Mouse (Mus musculus) embryonic facial prominence, embryonic 10.5 days (tissue): ENCODE measurements around the gene Dse. TPM values are rescaled to one million over a fixed set of nuclear protein-coding genes. Genes with fewer than 3 reads are reported as not detected.

Source experiments
- DNase-seq: peaks from one replicate; pipeline ENCODE4 v3.0.0-alpha.2; 2017; ENCODE audit warnings: low spot score
- H3K27ac ChIP-seq: fragments of 300-500 bp; sonication (generic); replicated peaks from 2 replicates; pipeline ENCODE4 v1.5.1; 2016; ENCODE audit warnings: mild to moderate bottlenecking
- H3K27me3 ChIP-seq: fragments of 300-500 bp; sonication (generic); replicated peaks from 2 replicates; pipeline ENCODE4 v1.6.1; 2016; ENCODE audit warnings: low read depth, mild to moderate bottlenecking; ENCODE audit not compliant: poor library complexity, severe bottlenecking
- H3K36me3 ChIP-seq: fragments of 300-500 bp; sonication (generic); replicated peaks from 2 replicates; pipeline ENCODE4 v1.6.1; 2016; ENCODE audit warnings: mild to moderate bottlenecking, moderate library complexity
- H3K4me1 ChIP-seq: fragments of 300-500 bp; sonication (generic); 2 replicates; pipeline ENCODE4 v1.6.1; 2016
- H3K4me3 ChIP-seq: fragments of 300-500 bp; sonication (generic); 2 replicates; pipeline ENCODE4 v1.5.1; 2016; ENCODE audit warnings: mild to moderate bottlenecking, moderate library complexity
- H3K9me3 ChIP-seq: fragments of 300-500 bp; sonication (generic); 2 replicates; pipeline ENCODE4 v1.6.1; 2016; ENCODE audit warnings: mild to moderate bottlenecking
- WGBS: fragments of 180-500 bp; shearing (Covaris S2); methylation state at CpG from one replicate; pipeline ENCODE4 v1.1.7; 2016; 5-methylcytosine and 5-hydroxymethylcytosine counted together
- polyA plus RNA-seq: library from polyadenylated mRNA; unstranded; fragments of >200 nt; fragmentation: Nextera tagmentation; extraction: Ambion mirVana; gene quantifications from 2 replicates; pipeline ENCODE4 v1.2.1, GENCODE M21; 2016

The Dse gene
- polyA plus RNA-seq, 1 experiment from 2014 or later, result 33.6 TPM

- Histone ChIP-seq H3K4me3 (no peak overlapping the region), H3K27me3 (no peaks in the 10 kb centered on the region), H3K36me3 (no peaks in the 10 kb centered on the region), H3K27ac (no peak overlapping the region), H3K9me3 (no peaks in the 10 kb centered on the region), H3K4me1 (0 out of 2 replicates have a peak, but pooled peaks cover 2% of the 10 kb centered on the region)
- DNase-seq, result no peak
- WGBS, result 53% methylated on average over 3 of the region's 3 CpGs
These were observed 16.1 kb upstream of the Dse start for GRCm38 (mm10) chr10:34223660-34224059.

GRCm38 (mm10) chr10:34221909-34222620 is 14.6 kb upstream of the Dse start:
- H3K27ac ChIP-seq, result no peak overlapping the region
- no peak overlapping the region for H3K4me3 ChIP-seq
- 69% methylated on average over 3 of the region's 3 CpGs for WGBS
- H3K9me3 ChIP-seq, result no peaks in the 10 kb centered on the region
- no peak for DNase-seq
- no peaks in the 10 kb centered on the region for H3K36me3 ChIP-seq
- no peaks in the 10 kb centered on the region for H3K27me3 ChIP-seq
- H3K4me1 ChIP-seq, result 0 out of 2 replicates have a peak, but pooled peaks cover 2% of the 10 kb centered on the region

GRCm38 (mm10) chr10:34218191-34218590 is 10.7 kb upstream of the Dse start:
- DNase-seq, result no peak
- H3K36me3 ChIP-seq, result no peaks in the 10 kb centered on the region
- H3K9me3 ChIP-seq, result no peaks in the 10 kb centered on the region
- WGBS, result 88% methylated on average over 3 of the region's 3 CpGs
- no peak overlapping the region for H3K4me3 ChIP-seq
- H3K4me1 ChIP-seq, result 0 out of 2 replicates have a peak, but pooled peaks cover 2% of the 10 kb centered on the region
- H3K27ac ChIP-seq, result no peak overlapping the region
- no peaks in the 10 kb centered on the region for H3K27me3 ChIP-seq

- H3K4me1 ChIP-seq, result no peaks in the 10 kb centered on the region
- DNase-seq, result no peak
- WGBS, result 85% methylated on average over 1 of the region's 1 CpGs
- no peak overlapping the region for H3K27ac ChIP-seq
- H3K9me3 ChIP-seq, result no peaks in the 10 kb centered on the region
- no peaks in the 10 kb centered on the region for H3K36me3 ChIP-seq
- H3K27me3 ChIP-seq, result no peaks in the 10 kb centered on the region
- H3K4me3 ChIP-seq, result no peak overlapping the region
These were observed 8.2 kb upstream of the Dse start for GRCm38 (mm10) chr10:34215667-34216066.

- Histone ChIP-seq H3K4me1 (peaks cover 23% of the 10 kb centered on the region), H3K36me3 (no peaks in the 10 kb centered on the region), H3K27ac (no peak overlapping the region), H3K27me3 (no peaks in the 10 kb centered on the region), H3K4me3 (no peak overlapping the region), H3K9me3 (no peaks in the 10 kb centered on the region)
- no peak for DNase-seq
These were observed 2.4 kb upstream of the Dse start for GRCm38 (mm10) chr10:34209951-34210350.

- peaks cover 9% of the 10 kb centered on the region; the same call in 1 of the 2 replicates for H3K36me3 ChIP-seq
- 3% methylated on average over 13 of the region's 13 CpGs for WGBS
- peaks cover 34% of the 10 kb centered on the region for H3K4me1 ChIP-seq
- DNase-seq, result peak; percentile 38
- peak overlapping the region; percentile 91 for H3K4me3 ChIP-seq
- H3K27ac ChIP-seq, result peak overlapping the region; percentile 98
- H3K9me3 ChIP-seq, result no peaks in the 10 kb centered on the region
- H3K27me3 ChIP-seq, result no peaks in the 10 kb centered on the region
These were observed 516 bp upstream of the Dse start for GRCm38 (mm10) chr10:34208031-34208430.

GRCm38 (mm10) chr10:34206783-34207502 is 572 bp downstream of the Dse start:
- Histone ChIP-seq H3K27me3 (no peaks in the 10 kb centered on the region), H3K4me3 (peak overlapping the region; percentile 91), H3K9me3 (no peaks in the 10 kb centered on the region), H3K36me3 (peaks cover 10% of the 10 kb centered on the region; the same call in 1 of the 2 replicates), H3K27ac (peak overlapping the region; percentile 98), H3K4me1 (peaks cover 39% of the 10 kb centered on the region)
- DNase-seq, result peak; percentile 91
- under 1% methylated on average over 64 of the region's 65 CpGs for WGBS

- peak overlapping the region; percentile 91 for H3K4me3 ChIP-seq
- peak overlapping the region; percentile 98 for H3K27ac ChIP-seq
These were observed 1.1 kb downstream of the Dse start for GRCm38 (mm10) chr10:34206436-34206782.

GRCm38 (mm10) chr10:34205825-34206224 is 1.7 kb downstream of the Dse start:
- peak overlapping the region; percentile 91 for H3K4me3 ChIP-seq
- 98% methylated on average over 1 of the region's 1 CpGs for WGBS

More at GRCm38 (mm10) chr10:34206436-34206782, 1.1 kb downstream of the Dse start:
- DNase-seq, result peak; percentile 82
- H3K36me3 ChIP-seq, result peaks cover 10% of the 10 kb centered on the region; the same call in 1 of the 2 replicates
- under 1% methylated on average over 15 of the region's 15 CpGs for WGBS
- no peaks in the 10 kb centered on the region for H3K9me3 ChIP-seq
- no peaks in the 10 kb centered on the region for H3K27me3 ChIP-seq
- H3K4me1 ChIP-seq, result peaks cover 39% of the 10 kb centered on the region

GRCm38 (mm10) chr10:34200689-34201088 is 6.8 kb downstream of the Dse start:
- H3K36me3 ChIP-seq, result peaks cover 28% of the 10 kb centered on the region
- H3K27me3 ChIP-seq, result no peaks in the 10 kb centered on the region
- H3K27ac ChIP-seq, result no peak overlapping the region
- DNase-seq, result no peak
- 88% methylated on average over 1 of the region's 1 CpGs for WGBS
- peaks cover 34% of the 10 kb centered on the region for H3K4me1 ChIP-seq
- no peak overlapping the region for H3K4me3 ChIP-seq
- peaks cover 6% of the 10 kb centered on the region; the same call in 1 of the 2 replicates for H3K9me3 ChIP-seq

More at GRCm38 (mm10) chr10:34205825-34206224, 1.7 kb downstream of the Dse start:
- Histone ChIP-seq H3K27me3 (no peaks in the 10 kb centered on the region), H3K27ac (no peak overlapping the region), H3K9me3 (no peaks in the 10 kb centered on the region; the same call in 1 of the 2 replicates), H3K36me3 (peaks cover 16% of the 10 kb centered on the region; the same call in 1 of the 2 replicates), H3K4me1 (peaks cover 39% of the 10 kb centered on the region)
- no peak for DNase-seq

GRCm38 (mm10) chr10:34198574-34198973 is 8.9 kb downstream of the Dse start:
- Histone ChIP-seq H3K4me3 (no peak overlapping the region), H3K4me1 (peaks cover 20% of the 10 kb centered on the region), H3K27ac (no peak overlapping the region), H3K27me3 (no peaks in the 10 kb centered on the region), H3K36me3 (peaks cover 24% of the 10 kb centered on the region), H3K9me3 (peaks cover 6% of the 10 kb centered on the region; the same call in 1 of the 2 replicates)
- no peak for DNase-seq
- WGBS, result 81% methylated on average over 3 of the region's 3 CpGs

GRCm38 (mm10) chr10:34198061-34198460 is 9.5 kb downstream of the Dse start:
- DNase-seq, result no peak
- Histone ChIP-seq H3K9me3 (peaks cover 6% of the 10 kb centered on the region; the same call in 1 of the 2 replicates), H3K27ac (no peak overlapping the region), H3K4me1 (peaks cover 20% of the 10 kb centered on the region), H3K36me3 (peaks cover 19% of the 10 kb centered on the region), H3K4me3 (no peak overlapping the region), H3K27me3 (no peaks in the 10 kb centered on the region)
- 55% methylated on average over 3 of the region's 3 CpGs for WGBS
